Mouse (Mus musculus): ENCODE results near the gene Smok2a.
"Not testable (repeated sequence)": the region's sequence is repeated elsewhere in the genome, so short reads cannot be mapped to it uniquely, and the experiment has no call there.

Gene Smok2a

GRCm38 (mm10) chr17:13221921-13222320, 933 bp downstream of the Smok2a start:
- not testable (repeated sequence) for DNase-seq

GRCm38 (mm10) chr17:13229957-13230356, 9.0 kb downstream of the Smok2a start, which contains the start of gene Smok2b:
Gene Smok2b (plus strand): TSS chr17:13230257.
- not testable (repeated sequence) for DNase-seq

GRCm38 (mm10) chr17:13239461-13239860, 18.5 kb downstream of the Smok2a start:
- DNase-seq = not testable (repeated sequence)

- not testable (repeated sequence) for DNase-seq
Observed at GRCm38 (mm10) chr17:13240807-13241727, 20.1 kb downstream of the Smok2a start.

GRCm38 (mm10) chr17:13254786-13255185, 33.8 kb downstream of the Smok2a start:
- not testable (repeated sequence) for DNase-seq
